Mouse (Mus musculus) heart, embryonic 16.5 days (tissue): ENCODE measurements around the gene Acp7. TPM values are rescaled to one million over a fixed set of nuclear protein-coding genes. Genes with fewer than 3 reads are reported as not detected.

Experiments
- ATAC-seq: fragments of 200-750 bp; cut with Nextera tagmentation; replicated peaks from 2 replicates; pipeline ENCODE4 v1.8.0; 2017; ENCODE audit warnings: moderate number of reproducible peaks; ENCODE audit not compliant: insufficient read depth, low FRiP score; ENCODE audit errors: extremely low read depth
- H3K27ac ChIP-seq: fragments of 300-500 bp; sonication (generic); 2 replicates; pipeline ENCODE4 v1.5.1; 2014; ENCODE audit warnings: mild to moderate bottlenecking, low read length, control low read depth, moderate library complexity
- H3K27me3 ChIP-seq: fragments of 300-500 bp; sonication (generic); 2 replicates; pipeline ENCODE4 v1.6.1; 2014; ENCODE audit warnings: low read length, mixed read lengths; ENCODE audit not compliant: control insufficient read depth, insufficient read depth
- H3K36me3 ChIP-seq: fragments of 300-500 bp; sonication (generic); 2 replicates; pipeline ENCODE4 v1.6.1; 2014; ENCODE audit not compliant: control insufficient read depth, insufficient read depth
- H3K4me1 ChIP-seq: fragments of 300-500 bp; sonication (generic); 2 replicates; pipeline ENCODE4 v1.6.1; 2014; ENCODE audit warnings: low read length, mixed read lengths; ENCODE audit not compliant: control insufficient read depth, insufficient read depth
- H3K4me2 ChIP-seq: fragments of 300-500 bp; sonication (generic); 2 replicates; pipeline ENCODE4 v1.6.1; 2014; ENCODE audit warnings: low read depth, mild to moderate bottlenecking, control low read depth, low read length
- H3K4me3 ChIP-seq: fragments of 300-500 bp; sonication (generic); 2 replicates; pipeline ENCODE4 v1.5.1; 2014; ENCODE audit warnings: mild to moderate bottlenecking, control low read depth, low read length
- H3K9ac ChIP-seq: fragments of 300-500 bp; sonication (generic); 2 replicates; pipeline ENCODE4 v1.6.1; 2014; ENCODE audit warnings: low read length, control low read depth
- H3K9me3 ChIP-seq: fragments of 300-500 bp; sonication (generic); replicated peaks from 2 replicates; pipeline ENCODE4 v1.6.1; 2016; ENCODE audit warnings: low read length; ENCODE audit not compliant: control insufficient read depth
- WGBS: fragments of 180-500 bp; shearing (Covaris S2); extraction: QIAGEN DNeasy Blood & Tissue Kit; methylation state at CpG from one replicate; pipeline ENCODE4 v1.1.7; 2014; 5-methylcytosine and 5-hydroxymethylcytosine counted together
- microRNA-seq: library from miRNA; unstranded; fragments of <30 nt; microRNA quantifications from one replicate; pipeline ENCODE4, GENCODE M21; 2017
- polyA plus RNA-seq: library from polyadenylated mRNA; unstranded; fragments of >200 nt; fragmentation: Nextera tagmentation; extraction: Ambion mirVana; gene quantifications from 2 replicates; pipeline ENCODE4 v1.2.1, GENCODE M21; 2015

The Acp7 gene
- polyA plus RNA-seq, 1 experiment from 2014 or later: not detected

DNA sequence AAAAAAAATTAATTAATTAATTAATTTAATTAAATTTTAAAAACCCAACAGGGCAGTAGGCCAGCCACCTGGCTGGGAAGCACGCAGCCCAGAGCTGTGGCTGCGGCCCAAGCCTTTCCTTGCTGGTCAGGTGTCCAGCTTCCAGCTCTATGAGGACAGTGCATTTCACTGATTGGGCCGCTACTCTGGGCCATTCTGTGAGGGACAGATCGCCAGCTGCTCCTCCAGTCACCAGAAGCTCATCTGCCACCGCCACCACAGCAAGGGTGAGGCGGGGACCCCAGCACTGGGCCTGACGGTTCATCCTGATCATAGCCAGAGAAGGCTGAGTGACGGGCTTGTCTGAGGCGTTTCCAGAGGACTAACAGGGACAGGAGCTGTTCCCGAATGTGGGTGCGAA lies 69.2 kb downstream of the Acp7 start:
- WGBS: 87% methylated on average over 11 of the region's 11 CpGs
- Histone ChIP-seq H3K27me3 (no peaks in the 10 kb centered on the region), H3K9me3 (no peaks in the 10 kb centered on the region), H3K9ac (no peak overlapping the region), H3K4me1 (peaks cover 9% of the 10 kb centered on the region; the same call in 1 of the 2 replicates), H3K36me3 (peaks cover 31% of the 10 kb centered on the region), H3K4me3 (no peak overlapping the region), H3K27ac (no peak overlapping the region), H3K4me2 (no peak overlapping the region)
- no peak for ATAC-seq

- H3K9me3 ChIP-seq: no peaks in the 10 kb centered on the region
- 88% methylated on average over 10 of the region's 10 CpGs for WGBS
- no peak for ATAC-seq
Observed at GRCm38 (mm10) chr7:28560856-28561255, 70.3 kb downstream of the Acp7 start.

GRCm38 (mm10) chr7:28558486-28558885 lies 72.6 kb downstream of the Acp7 start:
- H3K27me3 ChIP-seq: no peaks in the 10 kb centered on the region
- 42% methylated on average over 4 of the region's 4 CpGs for WGBS
- H3K9ac ChIP-seq: no peak overlapping the region
- H3K4me2 ChIP-seq: no peak overlapping the region
- peaks cover 20% of the 10 kb centered on the region for H3K36me3 ChIP-seq
- H3K9me3 ChIP-seq: no peaks in the 10 kb centered on the region
- peaks cover 9% of the 10 kb centered on the region; the same call in 1 of the 2 replicates for H3K4me1 ChIP-seq
- ATAC-seq: peak; percentile 52
- no peak overlapping the region for H3K27ac ChIP-seq
- H3K4me3 ChIP-seq: no peak overlapping the region

More at GRCm38 (mm10) chr7:28560856-28561255, 70.3 kb downstream of the Acp7 start:
- no peaks in the 10 kb centered on the region for H3K27me3 ChIP-seq
- H3K4me1 ChIP-seq: peaks cover 9% of the 10 kb centered on the region; the same call in 1 of the 2 replicates
- peaks cover 27% of the 10 kb centered on the region for H3K36me3 ChIP-seq
- no peak overlapping the region for H3K4me2 ChIP-seq
- H3K4me3 ChIP-seq: no peak overlapping the region
- H3K27ac ChIP-seq: peak overlapping the region; percentile 19; the same call in 1 of the 2 replicates
- H3K9ac ChIP-seq: no peak overlapping the region

GRCm38 (mm10) chr7:28557708-28558107 lies 73.4 kb downstream of the Acp7 start:
- H3K27ac ChIP-seq: peak overlapping the region; percentile 43
- WGBS: 42% methylated on average over 6 of the region's 6 CpGs
- H3K4me1 ChIP-seq: peaks cover 9% of the 10 kb centered on the region; the same call in 1 of the 2 replicates
- H3K4me2 ChIP-seq: no peak overlapping the region
- peak; percentile 70 for ATAC-seq
- no peak overlapping the region for H3K9ac ChIP-seq
- H3K36me3 ChIP-seq: peaks cover 17% of the 10 kb centered on the region
- H3K27me3 ChIP-seq: no peaks in the 10 kb centered on the region
- no peak overlapping the region for H3K4me3 ChIP-seq
- H3K9me3 ChIP-seq: no peaks in the 10 kb centered on the region

Small RNAs within 50 kb of the gene (microRNA-seq; reads per million reads assigned to microRNA genes)
- gene Mir7049: not detected

Other genes with a start within 250 kb of the Acp7 start
- gene Med29, start 238.6 kb downstream of the Acp7 start, polyA plus RNA-seq: 41.3 and 50.1 TPM in 2 replicates
- gene Paf1, start 238.4 kb downstream of the Acp7 start, polyA plus RNA-seq: 78.9 and 79.9 TPM in 2 replicates
- gene Gmfg, start 193.9 kb downstream of the Acp7 start, polyA plus RNA-seq: 17.9 and 32.7 TPM in 2 replicates
- gene Lrfn1, start 179.4 kb downstream of the Acp7 start, polyA plus RNA-seq: 0.72 and 0.80 TPM in 2 replicates
- not detected in 2 replicates for gene Ifnl2, start 120.9 kb downstream of the Acp7 start, polyA plus RNA-seq
- gene Ifnl3, start 108.5 kb downstream of the Acp7 start, polyA plus RNA-seq: not detected in 2 replicates
- not detected in 2 replicates for gene Sycn, start 90.4 kb downstream of the Acp7 start, polyA plus RNA-seq
- gene Nccrp1, start 84.1 kb downstream of the Acp7 start, polyA plus RNA-seq: not detected in 2 replicates
- 16.0 and 20.6 TPM in 2 replicates for gene Samd4b, start 33.2 kb downstream of the Acp7 start, polyA plus RNA-seq
- 25.1 and 30.0 TPM in 2 replicates for gene Pak4, start 33.1 kb downstream of the Acp7 start, polyA plus RNA-seq
- gene Fbxo27, start 61.5 kb upstream of the Acp7 start, polyA plus RNA-seq: 3.6 TPM in 2 replicates
- 6.7 and 7.5 TPM in 2 replicates for gene Fbxo17, start 85.5 kb upstream of the Acp7 start, polyA plus RNA-seq
- gene Mrps12, start 110.5 kb upstream of the Acp7 start, polyA plus RNA-seq: 122 TPM in 2 replicates
- 20.8 and 21.4 TPM in 2 replicates for gene Sars2, start 110.7 kb upstream of the Acp7 start, polyA plus RNA-seq
- not detected in 2 replicates for gene Ccer2, start 124.8 kb upstream of the Acp7 start, polyA plus RNA-seq
- gene Sirt2, start 135.4 kb upstream of the Acp7 start, polyA plus RNA-seq: 60.4 and 65.1 TPM in 2 replicates
- gene Nfkbib, start 136.2 kb upstream of the Acp7 start, polyA plus RNA-seq: 34.7 and 41.0 TPM in 2 replicates
- gene Rinl, start 157.6 kb upstream of the Acp7 start, polyA plus RNA-seq: 5.8 and 11.1 TPM in 2 replicates
- gene Hnrnpl, start 177.2 kb upstream of the Acp7 start, polyA plus RNA-seq: 135 and 139 TPM in 2 replicates
- 281 and 288 TPM in 2 replicates for gene Ech1, start 193.9 kb upstream of the Acp7 start, polyA plus RNA-seq
- gene Lgals4, start 202.5 kb upstream of the Acp7 start, polyA plus RNA-seq: 12.3 and 17.4 TPM in 2 replicates
- gene Lgals7, start 232.5 kb upstream of the Acp7 start, polyA plus RNA-seq: 1.5 and 2.1 TPM in 2 replicates